Comparison of ENCODE assay signal across 9 mouse cellular contexts in the genomic region with DNA sequence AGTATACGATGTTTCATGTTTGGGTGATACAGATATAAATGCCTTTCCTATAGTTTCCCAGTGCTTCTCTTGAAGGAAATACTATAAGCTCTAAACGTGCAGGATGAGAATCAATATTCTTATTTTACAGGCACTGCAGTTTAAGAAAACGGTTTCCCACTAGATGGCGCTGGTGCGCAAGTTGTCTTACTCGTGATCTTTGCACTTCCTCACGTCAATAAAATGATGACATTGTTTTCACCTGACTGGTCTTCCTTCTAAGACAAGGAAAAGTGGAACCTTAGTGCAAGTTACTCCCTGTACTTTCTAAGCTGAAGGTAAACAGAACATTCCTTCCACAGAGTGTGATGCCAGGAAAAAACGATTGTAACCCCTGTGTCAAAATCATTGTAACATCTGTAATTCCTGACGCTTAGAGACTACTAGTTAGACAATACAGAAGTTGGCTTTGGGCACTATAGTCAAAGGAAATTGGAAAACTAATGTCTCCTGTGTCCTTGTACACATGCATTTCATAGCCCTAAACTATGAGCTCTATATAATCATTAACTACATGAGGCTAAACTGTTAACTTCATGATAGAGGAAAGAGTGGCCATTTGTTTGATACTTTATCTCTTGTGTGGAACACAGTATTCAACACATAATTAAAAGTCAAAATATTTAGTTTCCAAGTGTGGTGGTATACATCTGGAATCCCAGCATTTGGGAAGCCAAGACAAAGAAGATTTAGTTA. TPM values are rescaled to one million over a fixed set of nuclear protein-coding genes. Genes with fewer than 3 reads are reported as not detected.
DNase-seq lines count a peak whose midpoint lies in the region; ATAC-seq lines count a peak whose summit lies in the region.
"Had no signal": no experiment of that assay in that cellular context is flagged by ENCODE, and none has a peak within 500 bp of the region (broad histone marks: within the 10 kb centered on the region; RNA-seq: fewer than 3 reads in every experiment).

No protein-coding gene starts in this region.

- H3K9ac ChIP-seq in forebrain, embryonic 14.5 days (ENCODE audit: low read length) = no peak overlapping the region
- H3K9ac ChIP-seq in forebrain, embryonic 15.5 days (replicated peaks) = no peak overlapping the region
- H3K9ac ChIP-seq: midbrain, embryonic 12.5 days had no signal

- no peaks in the 10 kb centered on the region for H3K9me3 ChIP-seq in forebrain, embryonic 14.5 days (replicated peaks; ENCODE audit: control insufficient read depth, low read length)
- H3K9me3 ChIP-seq in forebrain, embryonic 15.5 days = no peaks in the 10 kb centered on the region
- H3K9me3 ChIP-seq: midbrain, embryonic 12.5 days had no signal

- no peak overlapping the region for H3K4me3 ChIP-seq in forebrain, embryonic 14.5 days (ENCODE audit: low read depth, low read length)
- H3K4me3 ChIP-seq in forebrain, embryonic 15.5 days = no peak overlapping the region
- H3K4me3 ChIP-seq: midbrain, embryonic 12.5 days had no signal

- 20% methylated on average over 9 of the region's 9 CpGs for whole genome bisulfite sequencing in forebrain, embryonic 14.5 days
- 17% methylated on average over 9 of the region's 9 CpGs for WGBS in forebrain, embryonic 15.5 days

- no peak overlapping the region for H3K27ac ChIP-seq in forebrain, embryonic 14.5 days (ENCODE audit: low read depth, low read length)
- H3K27ac ChIP-seq in forebrain, embryonic 15.5 days (replicated peaks) = no peak overlapping the region
- H3K27ac ChIP-seq: midbrain, embryonic 12.5 days had no signal

- DNase-seq in forebrain, embryonic 14.5 days (ENCODE audit: low spot score) = peak; percentile 92
- DNase-seq in R1 (ENCODE audit: low read depth, low spot score) = peak; percentile 78
- DNase-seq in cerebellum, postnatal 25 days = peak; percentile 80 to 93
- peak; percentile 86 to 87 for DNase-seq in layer of hippocampus, postnatal 10 days (ENCODE audit: low spot score in 2 of 2)
- peak; percentile 55 to 75 for DNase-seq in spleen, postnatal 14 days (ENCODE audit: low spot score in 2 of 2)

- no peaks in the 10 kb centered on the region for H3K27me3 ChIP-seq in forebrain, embryonic 14.5 days (replicated peaks; ENCODE audit: control insufficient read depth, insufficient read depth, low read length)
- no peaks in the 10 kb centered on the region for H3K27me3 ChIP-seq in forebrain, embryonic 15.5 days
- H3K27me3 ChIP-seq: midbrain, embryonic 12.5 days had no signal

- no peak for ATAC-seq in forebrain, embryonic 14.5 days
- no peak for ATAC-seq in forebrain, embryonic 15.5 days (replicated peaks)
- ATAC-seq in granulocyte monocyte progenitor cell, adult 5-6 weeks (replicated peaks; ENCODE audit: poor library complexity, severe bottlenecking) = peak; percentile 54
- peak; percentile 56 for ATAC-seq in megakaryocyte, adult 5-6 weeks (ENCODE audit: poor library complexity, severe bottlenecking)

- no peak overlapping the region for H3K4me2 ChIP-seq in forebrain, embryonic 14.5 days (ENCODE audit: low read length)
- no peak overlapping the region for H3K4me2 ChIP-seq in forebrain, embryonic 15.5 days (replicated peaks)
- H3K4me2 ChIP-seq: midbrain, embryonic 12.5 days had no signal

- H3K36me3 ChIP-seq in forebrain, embryonic 14.5 days (ENCODE audit: control insufficient read depth, insufficient read depth, low read length) = peaks cover 4% of the 10 kb centered on the region; the same call in 1 of the 2 replicates
- peaks cover 4% of the 10 kb centered on the region for H3K36me3 ChIP-seq in forebrain, embryonic 15.5 days

- H3K4me1 ChIP-seq in forebrain, embryonic 14.5 days (ENCODE audit: control insufficient read depth, insufficient read depth, low read length) = peaks cover 6% of the 10 kb centered on the region
- H3K4me1 ChIP-seq in forebrain, embryonic 15.5 days = peaks cover 11% of the 10 kb centered on the region

RNA-seq across cellular contexts. Expression of a gene that starts 2.4 kb away (rescaled TPM):
- polyA plus RNA-seq in forebrain, embryonic 14.5 days (2014; fragmentation: Nextera tagmentation; extraction: Ambion mirVana) = 18.2 and 19.1 TPM in 2 replicates
- polyA plus RNA-seq in forebrain, embryonic 15.5 days (2015; fragmentation: Nextera tagmentation; extraction: Ambion mirVana) = 18.3 and 19.7 TPM in 2 replicates
- total RNA-seq in granulocyte monocyte progenitor cell, adult 5-6 weeks (2014; fragmentation: Nextera tagmentation) = 20.0 and 21.8 TPM in 2 replicates
- total RNA-seq in granulocyte monocyte progenitor cell, adult 5-6 weeks (2017) = 45.1 and 49.8 TPM in 2 replicates
- total RNA-seq in layer of hippocampus, postnatal 10 days (2021) = 10 to 100 TPM; 38.8 to 42.1 TPM
- total RNA-seq in megakaryocyte, adult 5-6 weeks (2015) = 15.8 and 20.6 TPM in 2 replicates
- 36.2 and 41.9 TPM in 2 replicates for total RNA-seq in megakaryocyte, adult 5-6 weeks (2017)

RNA-seq across cellular contexts. Expression of a gene that starts 7.1 kb away (rescaled TPM):
- not detected in 2 replicates for polyA plus RNA-seq in forebrain, embryonic 14.5 days (2014; fragmentation: Nextera tagmentation; extraction: Ambion mirVana)
- polyA plus RNA-seq in forebrain, embryonic 15.5 days (2015; fragmentation: Nextera tagmentation; extraction: Ambion mirVana) = 0.37 TPM in 1 of 2 replicates, not detected in the other
- not detected in 2 replicates for total RNA-seq in granulocyte monocyte progenitor cell, adult 5-6 weeks (2014; fragmentation: Nextera tagmentation)
- not detected in 2 replicates for total RNA-seq in granulocyte monocyte progenitor cell, adult 5-6 weeks (2017)
- under 1 TPM in 1 of 2 experiments, not detected in 1; 0.56 TPM for total RNA-seq in layer of hippocampus, postnatal 10 days (2021)
- not detected in 2 replicates for total RNA-seq in megakaryocyte, adult 5-6 weeks (2015)
- not detected in 2 replicates for total RNA-seq in megakaryocyte, adult 5-6 weeks (2017)
- polyA plus RNA-seq: midbrain, embryonic 12.5 days had no signal

RNA-seq across cellular contexts. Expression of a gene that starts 28.8 kb away (rescaled TPM):
- polyA plus RNA-seq in forebrain, embryonic 14.5 days (2014; fragmentation: Nextera tagmentation; extraction: Ambion mirVana) = 0.14 and 0.19 TPM in 2 replicates
- 0.32 and 0.59 TPM in 2 replicates for polyA plus RNA-seq in forebrain, embryonic 15.5 days (2015; fragmentation: Nextera tagmentation; extraction: Ambion mirVana)
- total RNA-seq in granulocyte monocyte progenitor cell, adult 5-6 weeks (2014; fragmentation: Nextera tagmentation) = not detected in 2 replicates
- not detected in 2 replicates for total RNA-seq in granulocyte monocyte progenitor cell, adult 5-6 weeks (2017)
- 1 to 10 TPM; 5.0 to 6.4 TPM for total RNA-seq in layer of hippocampus, postnatal 10 days (2021)
- total RNA-seq in megakaryocyte, adult 5-6 weeks (2015) = not detected in 2 replicates
- total RNA-seq in megakaryocyte, adult 5-6 weeks (2017) = 0.04 TPM in 1 of 2 replicates, not detected in the other

RNA-seq across cellular contexts. Expression of a gene that starts 39.0 kb away (rescaled TPM):
- polyA plus RNA-seq in forebrain, embryonic 14.5 days (2014; fragmentation: Nextera tagmentation; extraction: Ambion mirVana) = 12.1 and 17.7 TPM in 2 replicates
- 19.4 and 24.6 TPM in 2 replicates for polyA plus RNA-seq in forebrain, embryonic 15.5 days (2015; fragmentation: Nextera tagmentation; extraction: Ambion mirVana)
- not detected in 2 replicates for total RNA-seq in granulocyte monocyte progenitor cell, adult 5-6 weeks (2014; fragmentation: Nextera tagmentation)
- total RNA-seq in granulocyte monocyte progenitor cell, adult 5-6 weeks (2017) = not detected in 2 replicates
- 10 to 100 TPM; 53.1 to 57.8 TPM for total RNA-seq in layer of hippocampus, postnatal 10 days (2021)
- not detected in 2 replicates for total RNA-seq in megakaryocyte, adult 5-6 weeks (2015)
- 0.07 TPM in 1 of 2 replicates, not detected in the other for total RNA-seq in megakaryocyte, adult 5-6 weeks (2017)

Comparison
In these comparisons a context has a peak if more than half of its experiments do, and no peak if none do; other contexts are left out.
1. ATAC-seq: peak in granulocyte monocyte progenitor cell, adult 5-6 weeks (single experiment) and megakaryocyte, adult 5-6 weeks (single experiment); none in forebrain, embryonic 14.5 days (single experiment) and forebrain, embryonic 15.5 days (single experiment).
2. RNA of a gene that starts 28.8 kb away (total RNA-seq): 5.0 to 6.4 TPM in layer of hippocampus, postnatal 10 days; 0.04 TPM in megakaryocyte, adult 5-6 weeks and not detected in granulocyte monocyte progenitor cell, adult 5-6 weeks; every median in the first group is over 4 times any median in the second.
3. Peak in every context shown above with its lines, with median percentiles within 50 percentile points of each other: DNase-seq.